Mouse (Mus musculus): ENCODE results near the gene Snx21.

Snx21 gene

DNA sequence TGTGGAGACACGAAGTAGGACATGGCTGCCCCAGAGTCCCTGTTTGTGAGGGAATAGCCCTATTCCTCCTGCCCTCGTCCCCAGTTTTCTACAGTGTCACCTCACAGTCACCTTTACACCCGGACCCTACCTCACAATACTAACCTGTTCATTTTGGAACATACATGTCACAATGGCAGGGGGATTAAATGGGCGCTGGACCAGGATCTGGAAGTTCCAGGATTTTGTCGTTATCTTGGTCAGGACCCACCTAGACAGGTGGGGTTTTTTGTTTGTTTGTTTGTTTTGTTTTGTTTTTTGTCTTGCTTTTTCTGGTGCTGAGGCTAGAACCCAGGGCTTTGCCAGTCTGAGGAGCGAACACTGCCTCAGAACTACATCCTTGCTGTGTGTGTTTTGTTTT lies 42.8 kb downstream of the Snx21 start, which contains the start of gene Spata25:
Spata25 (minus strand) TSS at position 101 of the 400 bp plus-strand sequence.
- DNase-seq (ENCODE audit: low read depth, low spot score): no peak

DNA sequence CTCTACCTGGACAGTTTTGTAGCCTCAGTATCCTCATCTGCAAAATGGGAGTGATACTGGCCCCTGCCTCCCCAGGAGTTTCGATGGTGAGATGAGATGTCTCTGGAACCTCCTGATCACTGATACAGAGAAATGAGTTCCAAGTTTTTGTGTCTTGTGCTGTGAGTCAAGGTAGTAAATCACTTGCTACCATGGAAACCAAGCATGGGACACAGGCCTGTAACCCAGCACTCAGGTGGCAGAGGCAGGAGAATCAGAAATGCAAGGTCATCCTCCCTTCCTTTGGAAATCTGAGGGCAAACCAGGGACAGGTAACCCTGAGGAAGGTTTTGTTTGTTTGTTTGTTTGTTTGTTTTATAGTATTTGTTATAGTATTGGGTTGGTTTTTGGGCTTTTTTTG lies 43.5 kb downstream of the Snx21 start:
- no peak for DNase-seq (ENCODE audit: low read depth, low spot score)

DNA sequence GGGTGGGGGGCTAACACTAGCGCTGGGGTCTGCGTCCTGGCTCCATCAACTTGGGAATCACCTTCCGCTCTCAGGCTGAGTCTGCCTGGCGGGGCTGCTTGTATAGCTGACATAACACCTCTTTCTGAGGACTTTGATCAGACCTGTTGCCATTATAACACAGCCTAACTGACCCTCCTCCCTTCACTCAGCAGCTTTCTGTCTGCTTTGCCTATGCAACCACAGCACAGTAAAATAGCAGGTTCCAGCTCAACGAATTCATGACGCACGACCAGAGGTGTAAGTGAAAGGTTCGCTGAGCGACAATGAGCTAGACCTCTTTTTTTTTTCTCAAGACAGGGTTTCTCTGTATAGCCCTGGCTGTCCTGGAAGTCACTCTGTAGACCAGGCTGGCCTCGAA lies 45.4 kb downstream of the Snx21 start:
- DNase-seq (ENCODE audit: low read depth, low spot score): no peak

DNA sequence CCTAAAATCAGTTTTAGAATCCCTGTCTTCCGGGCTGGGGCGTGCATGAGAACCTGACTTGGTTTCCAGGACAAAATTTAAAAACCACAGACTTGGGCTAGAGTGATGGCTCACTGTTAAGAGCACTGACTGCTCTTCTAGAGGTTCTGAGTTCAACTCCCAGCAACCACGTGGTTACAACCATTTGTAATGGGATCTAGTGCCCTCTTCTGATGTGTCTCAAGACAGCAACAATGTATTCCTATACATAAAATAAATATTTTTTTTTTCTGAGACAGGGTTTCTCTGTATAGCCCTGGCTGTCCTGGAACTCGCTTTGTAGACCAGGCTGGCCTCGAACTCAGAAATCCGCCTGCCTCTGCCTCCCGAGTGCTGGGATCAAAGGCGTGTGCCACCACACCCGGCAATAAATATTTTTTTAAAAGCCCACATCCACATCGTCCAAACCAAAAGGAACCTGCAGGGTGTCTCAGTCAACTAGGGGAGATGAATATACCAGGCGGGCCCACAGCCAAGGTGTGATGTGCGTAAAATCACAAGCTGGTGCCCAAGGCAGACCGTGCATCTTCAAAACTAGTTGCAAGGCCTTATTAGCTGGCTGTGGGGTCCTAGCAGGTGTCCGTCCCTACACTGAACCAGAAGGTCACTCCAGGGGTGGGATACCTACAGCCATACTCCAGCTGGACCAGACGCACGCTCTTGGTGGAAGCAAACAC lies 46.6 kb downstream of the Snx21 start:
- DNase-seq (ENCODE audit: low read depth, low spot score): no peak

DNA sequence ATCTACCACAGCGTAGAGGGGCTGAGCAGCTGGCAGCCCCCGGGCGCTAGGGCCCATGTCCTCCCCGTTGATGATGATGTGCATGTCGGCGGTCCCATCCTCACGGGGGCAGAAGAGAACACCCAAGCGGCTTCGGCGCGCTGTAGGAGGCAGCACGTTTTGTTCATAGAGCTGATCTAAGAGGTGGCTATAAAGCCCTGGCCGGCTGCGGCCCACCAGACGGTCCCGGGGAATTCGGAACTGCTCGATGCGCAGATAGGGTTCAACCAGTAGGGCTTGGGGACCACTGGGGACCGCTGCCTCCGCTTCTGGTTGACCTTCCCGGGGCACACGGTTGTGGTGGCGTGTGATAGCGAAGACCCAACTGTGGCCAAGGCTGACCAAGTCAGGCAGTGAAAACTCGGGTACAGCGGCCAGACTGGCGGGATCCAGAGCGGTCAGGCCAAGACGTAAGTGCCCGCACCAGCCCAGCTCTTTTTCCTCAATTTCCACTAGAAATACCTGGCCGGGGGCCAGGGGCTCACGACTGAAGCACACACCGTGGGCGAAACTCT lies 47.2 kb downstream of the Snx21 start, which contains the start of gene Ctsa:
Ctsa (plus strand) TSS at position 126 of the 554 bp plus-strand sequence.
- DNase-seq (ENCODE audit: low read depth, low spot score): no peak

DNA sequence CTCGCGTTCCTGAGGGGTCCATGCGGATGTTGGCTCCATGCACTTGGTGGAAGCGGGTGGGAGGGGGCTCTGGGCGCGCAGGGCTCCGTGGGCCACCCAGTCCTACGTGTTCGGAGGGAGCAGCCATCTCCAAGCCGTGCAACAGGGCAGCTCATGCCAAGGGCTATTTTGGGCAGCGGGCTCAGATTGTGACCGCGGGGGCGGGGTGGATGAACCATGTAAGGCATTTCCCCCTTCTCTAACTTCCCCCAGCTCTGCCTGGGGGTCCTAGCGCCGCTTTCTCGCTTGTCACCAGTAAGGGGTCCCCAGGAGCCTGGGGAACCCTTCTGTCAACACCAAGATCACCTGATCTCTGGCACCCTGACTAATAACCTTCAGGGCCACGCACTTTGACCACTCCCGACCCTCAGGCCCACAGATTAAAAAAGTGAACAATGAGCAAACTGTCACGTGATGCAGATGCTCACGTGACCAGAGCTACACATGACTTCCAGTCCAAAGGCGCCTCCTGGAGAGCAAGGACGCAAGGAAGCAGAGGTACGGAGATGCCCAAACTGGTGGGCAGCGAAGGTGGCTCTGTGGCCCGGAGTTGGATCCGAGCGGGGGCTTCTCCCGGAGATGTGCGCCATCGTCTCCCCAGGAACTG lies 47.8 kb downstream of the Snx21 start, which contains the start of gene Neurl2:
Neurl2 (minus strand) TSS at position 143 of the 646 bp plus-strand sequence.
- peak; percentile 67 for DNase-seq (ENCODE audit: low read depth, low spot score)

DNA sequence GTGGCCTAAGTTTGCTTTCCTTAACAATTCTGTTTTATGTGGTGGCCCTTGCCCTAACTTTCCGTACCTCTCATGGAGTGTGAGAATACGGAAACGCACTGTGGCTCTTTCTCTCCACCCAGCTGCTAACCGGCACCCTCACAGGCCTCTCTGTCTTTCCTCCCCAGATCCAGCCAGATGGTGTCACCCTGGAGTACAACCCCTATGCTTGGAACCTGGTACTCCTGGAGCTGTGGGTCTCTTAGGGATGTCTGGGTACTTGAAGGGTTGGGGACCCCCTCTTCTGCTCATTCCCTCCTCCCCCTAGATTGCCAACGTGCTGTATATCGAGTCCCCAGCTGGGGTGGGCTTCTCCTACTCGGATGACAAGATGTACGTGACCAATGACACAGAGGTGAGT lies 48.9 kb downstream of the Snx21 start:
- DNase-seq (ENCODE audit: low read depth, low spot score): no peak

DNA sequence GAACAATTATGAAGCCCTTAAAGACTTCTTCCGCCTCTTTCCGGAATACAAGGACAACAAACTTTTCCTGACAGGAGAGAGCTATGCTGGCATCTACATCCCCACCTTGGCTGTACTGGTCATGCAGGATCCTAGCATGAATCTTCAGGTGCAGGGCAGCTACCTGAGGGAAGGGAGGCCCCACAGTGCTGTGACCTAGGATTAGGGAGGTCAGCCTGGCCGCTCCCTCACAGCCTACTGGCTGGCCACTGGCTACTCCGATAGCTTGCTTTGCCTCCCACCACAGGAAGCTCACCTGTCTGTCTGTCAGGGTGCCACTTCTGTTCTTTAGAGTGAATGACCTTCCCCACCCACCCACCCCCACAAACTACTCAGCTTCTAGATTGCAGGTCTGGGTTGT lies 49.5 kb downstream of the Snx21 start:
- DNase-seq (ENCODE audit: low read depth, low spot score): no peak

All from c-Kit-negative CD71-positive TER-119-positive erythroid progenitor cells, embryonic 14.5 days (primary cell).